Comparison of ENCODE assay signal across 8 mouse cellular contexts in the genomic region with DNA sequence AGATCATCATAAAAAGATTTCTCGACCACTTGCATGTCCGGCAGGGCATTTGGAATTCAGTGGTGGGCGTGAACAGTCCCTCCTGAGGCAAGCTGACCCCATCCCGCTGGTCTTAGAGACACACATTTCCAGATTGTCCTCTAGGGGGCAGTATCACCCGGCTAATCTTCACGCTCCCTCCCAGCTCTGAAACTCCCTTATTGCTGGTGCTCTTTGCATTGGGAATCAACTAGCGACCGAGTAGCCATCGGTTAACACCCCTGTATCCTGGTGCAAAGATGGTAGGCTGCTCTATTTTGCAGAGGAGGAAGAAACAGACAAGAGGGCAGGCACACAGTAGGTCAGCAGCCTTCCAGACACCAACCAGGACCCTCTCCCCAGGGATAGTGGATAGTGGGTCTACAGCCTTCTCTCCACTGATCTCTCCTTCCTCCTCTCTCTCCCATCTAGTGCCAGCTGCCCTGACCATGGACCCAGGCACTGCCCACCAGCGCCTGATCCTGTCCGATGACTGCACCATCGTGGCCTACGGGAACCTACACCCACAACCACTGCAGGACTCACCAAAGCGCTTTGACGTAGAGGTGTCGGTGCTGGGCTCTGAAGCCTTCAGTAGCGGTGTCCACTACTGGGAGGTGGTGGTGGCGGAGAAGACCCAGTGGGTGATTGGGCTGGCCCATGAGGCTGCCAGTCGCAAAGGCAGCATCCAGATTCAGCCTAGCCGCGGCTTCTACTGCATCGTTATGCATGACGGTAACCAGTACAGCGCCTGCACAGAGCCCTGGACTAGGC. TPM values are rescaled to one million over a fixed set of nuclear protein-coding genes. Genes with fewer than 3 reads are reported as not detected.
DNase-seq lines count a peak whose midpoint lies in the region; ATAC-seq and TF ChIP-seq lines count a peak whose summit lies in the region.
"Had no signal": no experiment of that assay in that cellular context is flagged by ENCODE, and none has a peak within 500 bp of the region (broad histone marks: within the 10 kb centered on the region; RNA-seq: fewer than 3 reads in every experiment).

No protein-coding gene starts in this region.

- intact Hi-C loops in left cerebral cortex, adult 2 months (cut with DNase I): loop anchor here (5.0 kb wide), 1 partner anchor 174 kb away; no protein-coding TSS in a partner anchor

- peak; percentile 82 for TF ChIP-seq CTCF in left cerebral cortex, adult 2 months (IDR thresholded peaks at IDR 0.05)

- WGBS in hindbrain, embryonic 11.5 days: 63% methylated on average over 24 of the region's 24 CpGs

- H3K36me3 ChIP-seq in hindbrain, embryonic 11.5 days (ENCODE audit: control insufficient read depth, insufficient read depth, low read length): no peaks in the 10 kb centered on the region

- no peaks in the 10 kb centered on the region for H3K9me3 ChIP-seq in hindbrain, embryonic 11.5 days (ENCODE audit: control insufficient read depth, low read length)

- H3K27ac ChIP-seq in left cerebral cortex, adult 2 months: no peak overlapping the region
- no peak overlapping the region for H3K27ac ChIP-seq in hindbrain, embryonic 11.5 days (ENCODE audit: low read depth, low read length)

- H3K4me3 ChIP-seq in left cerebral cortex, adult 2 months: no peak overlapping the region
- no peak overlapping the region for H3K4me3 ChIP-seq in hindbrain, embryonic 11.5 days (ENCODE audit: low read depth, low read length)
- H3K4me3 ChIP-seq: myocyte had no signal

- no peaks in the 10 kb centered on the region for H3K27me3 ChIP-seq in hindbrain, embryonic 11.5 days (ENCODE audit: control insufficient read depth, insufficient read depth, low read length)

- peaks cover 8% of the 10 kb centered on the region for H3K4me1 ChIP-seq in hindbrain, embryonic 11.5 days (replicated peaks; ENCODE audit: control insufficient read depth, insufficient read depth, low read length)

- peak; percentile 35; the same call in 1 of the 2 replicates for ATAC-seq in hindbrain, embryonic 11.5 days (ENCODE audit: low FRiP score)

- H3K9ac ChIP-seq in hindbrain, embryonic 11.5 days (ENCODE audit: low read depth, low read length): no peak overlapping the region

- DNase-seq in left cerebral cortex, adult 2 months (ENCODE audit: extremely low spot score in 1 of 2, low spot score in 2 of 2): peak; percentile 36 to 47
- DNase-seq in left cerebral cortex, adult 8-10 months (ENCODE audit: low spot score in 2 of 2): no peak
- DNase-seq in NIH3T3 (ENCODE audit: low read depth): peak; percentile 89
- peak; percentile 83 for DNase-seq in cerebellum, adult 9-11 months
- peak; percentile 75 for DNase-seq in hindbrain, embryonic 11.5 days (ENCODE audit: low spot score)
- peak; percentile 54 to 67 for DNase-seq in lung, adult 18-20 months
- DNase-seq in retina, postnatal 1 day: peak; percentile 83

- no peak overlapping the region for H3K4me2 ChIP-seq in hindbrain, embryonic 11.5 days (replicated peaks; ENCODE audit: low read depth, low read length)

RNA-seq across cellular contexts. Expression of gene Trim62, which starts 25.4 kb away (rescaled TPM):
- total RNA-seq in left cerebral cortex, adult 2 months (2021): 10 to 100 TPM; 15.3 to 18.8 TPM
- total RNA-seq in left cerebral cortex, adult 8-10 months (2022): 10 to 100 TPM; 17.4 to 20.0 (median 19.4) TPM
- 13.0 and 13.1 TPM in 2 replicates for polyA plus RNA-seq in hindbrain, embryonic 11.5 days (2014; fragmentation: Nextera tagmentation; extraction: Ambion mirVana)

RNA-seq across cellular contexts. Expression of gene Azin2, which starts 53.5 kb away (rescaled TPM):
- 10 to 100 TPM; 45.2 to 53.2 TPM for total RNA-seq in left cerebral cortex, adult 2 months (2021)
- total RNA-seq in left cerebral cortex, adult 8-10 months (2022): 10 to 100 TPM; 48.2 to 54.6 (median 49.8) TPM
- 10.8 and 12.5 TPM in 2 replicates for polyA plus RNA-seq in hindbrain, embryonic 11.5 days (2014; fragmentation: Nextera tagmentation; extraction: Ambion mirVana)

Comparison
In these comparisons a context has a peak if more than half of its experiments do, and no peak if none do; other contexts are left out.
1. DNase-seq: peak in left cerebral cortex, adult 2 months (2 of 2), NIH3T3 (single experiment), cerebellum, adult 9-11 months (single experiment), hindbrain, embryonic 11.5 days (single experiment), lung, adult 18-20 months (2 of 2) and retina, postnatal 1 day (single experiment); none in left cerebral cortex, adult 8-10 months (0 of 2).